Mouse (Mus musculus): ENCODE measurements around the gene Ubl5. TPM values are rescaled to one million over a fixed set of nuclear protein-coding genes. Genes with fewer than 3 reads are reported as not detected.

Gene Ubl5
- polyA plus RNA-seq, 1 experiment from 2014 or later = 354 TPM

DNA sequence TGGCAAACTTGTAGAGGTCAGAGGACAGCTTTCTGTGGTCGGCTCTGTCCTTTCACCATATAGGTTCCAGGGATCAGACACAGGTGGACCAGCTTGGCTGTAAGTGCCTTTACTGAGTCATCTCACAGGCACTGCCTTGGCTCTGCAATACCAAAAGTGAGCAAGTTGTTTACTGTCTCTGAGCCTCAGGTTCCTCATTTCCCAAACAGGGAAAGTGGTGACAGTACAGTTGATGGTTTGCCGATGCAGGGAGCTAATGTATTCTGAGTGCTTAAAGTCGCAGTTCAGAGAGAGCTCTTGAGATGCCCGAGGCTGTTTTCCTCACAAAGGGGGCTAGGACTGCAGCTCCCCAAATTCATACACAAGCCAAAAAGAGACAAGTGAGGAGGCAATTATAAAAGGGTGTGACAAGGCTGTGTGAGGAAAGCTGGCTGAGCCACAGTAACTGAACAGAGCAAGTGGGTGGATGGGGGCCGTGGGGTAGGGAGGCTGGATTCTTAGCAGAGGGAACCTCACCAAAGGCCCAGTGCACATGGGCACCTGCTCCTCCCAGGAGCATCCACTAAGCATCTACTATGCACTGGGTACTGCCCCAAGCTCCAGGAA, 53.5 kb downstream of the Ubl5 start:
- Histone ChIP-seq H3K27ac (replicated peaks; ENCODE audit: low read depth, low read length) (no peak overlapping the region), H3K9me3 (ENCODE audit: control insufficient read depth, low read length) (no peaks in the 10 kb centered on the region)

More for the DNA sequence above, 53.5 kb downstream of the Ubl5 start:
- H3K4me2 ChIP-seq (ENCODE audit: low read depth, low read length) = no peak overlapping the region
- H3K27me3 ChIP-seq (replicated peaks; ENCODE audit: control insufficient read depth, insufficient read depth, low read length) = peaks cover 18% of the 10 kb centered on the region
- no peak overlapping the region for H3K4me3 ChIP-seq (ENCODE audit: low read depth, low read length)
- H3K9ac ChIP-seq (ENCODE audit: low read depth, low read length) = no peak overlapping the region
- ATAC-seq (ENCODE audit: low read depth) = no peak
- no peaks in the 10 kb centered on the region for H3K36me3 ChIP-seq (ENCODE audit: control insufficient read depth, insufficient read depth, low read length)
- 64% methylated on average over 5 of the region's 5 CpGs for WGBS
- DNase-seq (ENCODE audit: low spot score) = no peak
- peaks cover 4% of the 10 kb centered on the region; the same call in 1 of the 2 replicates for H3K4me1 ChIP-seq (ENCODE audit: control insufficient read depth, insufficient read depth, low read length)

Other genes with a start within 250 kb of the Ubl5 start
- gene Zfp26, start 182.7 kb upstream of the Ubl5 start, polyA plus RNA-seq (2014; fragmentation: Nextera tagmentation; extraction: Ambion mirVana) = 19.6 and 26.1 TPM in 2 replicates
- 25.6 and 26.1 TPM in 2 replicates for gene Zfp426, start 150.1 kb upstream of the Ubl5 start, polyA plus RNA-seq (2014; fragmentation: Nextera tagmentation; extraction: Ambion mirVana)
- gene Zfp266, start 121.5 kb upstream of the Ubl5 start, polyA plus RNA-seq (2014; fragmentation: Nextera tagmentation; extraction: Ambion mirVana) = 80.9 and 90.5 TPM in 2 replicates
- gene Zfp846, start 61.6 kb upstream of the Ubl5 start, polyA plus RNA-seq (2014; fragmentation: Nextera tagmentation; extraction: Ambion mirVana) = 12.0 and 14.5 TPM in 2 replicates
- gene Fbxl12, start 1.9 kb downstream of the Ubl5 start, polyA plus RNA-seq (2014; fragmentation: Nextera tagmentation; extraction: Ambion mirVana) = 11.5 and 14.3 TPM in 2 replicates
- 46.3 and 48.1 TPM in 2 replicates for gene Pin1, start 9.2 kb downstream of the Ubl5 start, polyA plus RNA-seq (2014; fragmentation: Nextera tagmentation; extraction: Ambion mirVana)
- gene Olfm2, start 103.5 kb downstream of the Ubl5 start, polyA plus RNA-seq (2014; fragmentation: Nextera tagmentation; extraction: Ambion mirVana) = 9.2 and 9.7 TPM in 2 replicates
- gene Col5a3, start 172.2 kb downstream of the Ubl5 start, polyA plus RNA-seq (2014; fragmentation: Nextera tagmentation; extraction: Ambion mirVana) = 8.3 and 13.2 TPM in 2 replicates
- not detected in 2 replicates for gene Rdh8, start 175.6 kb downstream of the Ubl5 start, polyA plus RNA-seq (2014; fragmentation: Nextera tagmentation; extraction: Ambion mirVana)
- 4.8 and 6.3 TPM in 2 replicates for gene A230050P20Rik, start 225.8 kb downstream of the Ubl5 start, polyA plus RNA-seq (2014; fragmentation: Nextera tagmentation; extraction: Ambion mirVana)
- gene Angptl6, start 236.8 kb downstream of the Ubl5 start, polyA plus RNA-seq (2014; fragmentation: Nextera tagmentation; extraction: Ambion mirVana) = 3.4 and 4.2 TPM in 2 replicates
- 65.7 and 76.3 TPM in 2 replicates for gene Ppan, start 245.3 kb downstream of the Ubl5 start, polyA plus RNA-seq (2014; fragmentation: Nextera tagmentation; extraction: Ambion mirVana)

All from embryonic facial prominence, embryonic 14.5 days (tissue).